Mouse (Mus musculus) kidney, adult 2 months (tissue): ENCODE results near the gene Cdh13.

Source experiments
- CTCF ChIP-seq: fragments of 200-500 bp; conservative IDR thresholded peaks from 2 replicates; pipeline ENCODE4 v1.5.1; 2011; ENCODE audit warnings: low read depth, mild to moderate bottlenecking, control low read depth, low read length, moderate library complexity, mixed read lengths; ENCODE audit not compliant: insufficient read depth, insufficient read length
- POLR2A ChIP-seq: fragments of 200-500 bp; IDR thresholded peaks from one replicate; pipeline ENCODE4 v1.6.1; 2011; ENCODE audit warnings: low read depth, low read length, control low read depth

GRCm38 (mm10) chr8:118778374-118778773, 494.8 kb downstream of the Cdh13 start:
- TF ChIP-seq POLR2A = no peak
- no peak for TF ChIP-seq CTCF
